Mouse (Mus musculus) ovary, postnatal 14 days (tissue): Measurements from ENCODE around the gene Clec4g.

Experiments used
- DNase-seq: peaks from one replicate; pipeline ENCODE4 v3.0.0; 2022; ENCODE audit warnings: low spot score

The Clec4g gene

DNA sequence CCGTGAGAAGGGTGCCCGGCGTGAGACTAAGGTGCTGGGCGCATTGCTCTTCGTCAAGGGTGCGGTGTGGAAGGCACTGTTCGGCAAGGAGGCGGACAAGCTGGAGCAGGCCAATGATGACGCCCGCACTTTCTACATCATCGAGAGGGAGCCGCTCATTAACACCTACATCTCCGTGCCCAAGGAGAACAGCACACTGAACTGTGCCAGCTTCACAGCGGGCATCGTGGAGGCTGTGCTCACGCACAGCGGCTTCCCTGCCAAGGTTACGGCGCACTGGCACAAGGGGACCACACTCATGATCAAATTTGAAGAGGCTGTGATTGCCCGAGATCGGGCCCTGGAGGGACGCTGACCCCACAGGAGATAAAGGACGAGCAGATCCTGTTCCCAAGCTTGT is 41.2 kb downstream of the Clec4g start:
- no peak for DNase-seq

- DNase-seq, result no peak
Observed at GRCm38 (mm10) chr8:3678831-3679230, 41.6 kb downstream of the Clec4g start.

- no peak for DNase-seq
Observed at GRCm38 (mm10) chr8:3676993-3677579, 43.4 kb downstream of the Clec4g start.

DNA sequence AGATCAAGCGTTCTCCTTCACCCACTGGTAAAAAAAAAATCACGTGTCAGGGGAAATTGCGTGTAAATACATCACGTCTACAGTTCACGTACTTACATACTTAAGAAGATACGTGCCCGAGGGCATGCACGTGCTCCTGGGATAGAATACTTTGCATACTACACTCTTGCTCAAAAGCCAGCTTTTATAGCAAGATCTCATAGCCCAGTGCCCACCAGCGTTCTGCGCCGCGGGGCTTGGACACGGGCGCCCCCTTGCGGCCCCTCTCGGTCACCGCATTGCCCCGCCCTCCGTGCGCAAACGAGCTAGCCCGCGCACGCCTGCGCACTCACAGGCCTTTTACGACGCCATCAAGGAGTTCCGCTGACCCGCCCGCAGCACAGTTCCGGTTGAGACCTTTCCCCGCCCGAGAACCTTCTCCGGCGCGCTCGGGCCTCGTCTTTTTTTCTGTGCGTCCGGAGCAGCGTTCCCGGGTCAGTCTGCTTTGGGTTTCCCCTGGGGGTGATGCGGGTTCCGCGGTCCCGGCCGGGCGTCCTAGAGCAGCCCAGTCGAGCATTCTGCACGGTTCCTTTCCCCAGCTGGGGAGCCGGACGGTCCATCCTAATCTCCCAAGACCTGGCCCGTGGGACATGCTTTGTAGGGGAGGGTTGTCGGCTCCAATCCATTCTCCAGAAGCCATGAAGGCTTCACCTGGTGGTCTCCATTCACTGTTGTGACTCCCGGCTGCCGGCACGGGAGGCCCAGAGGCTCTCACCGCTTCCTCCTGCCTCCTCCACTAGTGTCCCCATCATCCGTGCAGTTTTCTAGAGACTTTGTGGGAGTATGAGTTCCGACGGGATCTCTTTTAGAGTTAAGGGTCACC is 44.1 kb downstream of the Clec4g start, which contains the start of gene Trappc5:
Trappc5 (plus strand) TSS at position 169 of the 862 bp plus-strand sequence.
- peak; percentile 91 for DNase-seq

- DNase-seq, result no peak
Observed at GRCm38 (mm10) chr8:3674671-3675070, 45.8 kb downstream of the Clec4g start.

DNA sequence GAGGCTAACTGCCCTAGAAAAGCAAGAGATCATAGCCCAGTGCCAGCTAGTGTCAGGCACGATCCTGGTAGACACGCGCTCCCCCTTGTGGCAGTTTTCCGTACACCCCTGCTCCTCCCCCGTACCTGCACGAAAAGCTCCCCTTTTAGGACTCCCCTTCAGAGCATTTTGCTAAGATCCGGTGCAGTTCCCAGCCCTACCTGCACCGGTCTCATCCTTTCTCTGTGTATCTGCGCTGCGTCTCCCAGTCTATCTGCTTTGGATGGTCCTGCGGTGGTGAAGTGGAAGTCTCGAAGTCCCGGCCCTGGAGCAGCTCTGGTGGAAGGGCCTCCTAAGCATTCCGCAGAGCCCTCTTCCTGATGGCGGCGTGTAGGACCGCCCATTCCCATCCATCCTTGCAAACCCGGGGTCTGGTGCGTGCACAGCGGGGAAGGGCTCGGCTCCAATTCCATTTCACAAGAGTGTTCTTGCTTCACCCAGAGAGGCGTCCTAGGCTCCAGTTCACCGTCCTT is 48.4 kb downstream of the Clec4g start, which contains the start of gene Fcor:
Fcor (minus strand) TSS at position 383 of the 512 bp plus-strand sequence.
- DNase-seq, result peak; percentile 80

DNA sequence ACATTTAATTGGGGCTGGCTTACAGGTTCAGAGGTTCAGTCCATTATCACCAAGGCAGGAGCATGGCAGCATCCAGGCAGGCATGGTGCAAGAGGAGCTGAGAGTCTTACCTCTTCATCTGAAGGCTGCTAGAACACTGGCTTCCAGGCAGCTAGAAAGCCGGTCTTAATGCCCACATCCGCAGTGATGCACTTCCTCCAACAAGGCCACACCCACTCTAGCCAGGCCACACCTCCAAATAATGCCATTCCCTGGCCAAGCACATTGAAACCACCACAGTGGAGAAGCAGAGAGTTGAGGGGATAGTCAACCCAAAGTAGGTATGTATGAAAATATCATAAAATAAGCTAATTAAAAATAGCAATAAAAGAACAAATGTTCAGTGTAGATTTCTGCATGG is 50.1 kb downstream of the Clec4g start:
- no peak for DNase-seq

- no peak for DNase-seq
Observed at GRCm38 (mm10) chr8:3665507-3665906, 54.9 kb downstream of the Clec4g start, which contains the start of gene Mcemp1. Gene Mcemp1 (plus strand): TSS chr8:3665754.

DNA sequence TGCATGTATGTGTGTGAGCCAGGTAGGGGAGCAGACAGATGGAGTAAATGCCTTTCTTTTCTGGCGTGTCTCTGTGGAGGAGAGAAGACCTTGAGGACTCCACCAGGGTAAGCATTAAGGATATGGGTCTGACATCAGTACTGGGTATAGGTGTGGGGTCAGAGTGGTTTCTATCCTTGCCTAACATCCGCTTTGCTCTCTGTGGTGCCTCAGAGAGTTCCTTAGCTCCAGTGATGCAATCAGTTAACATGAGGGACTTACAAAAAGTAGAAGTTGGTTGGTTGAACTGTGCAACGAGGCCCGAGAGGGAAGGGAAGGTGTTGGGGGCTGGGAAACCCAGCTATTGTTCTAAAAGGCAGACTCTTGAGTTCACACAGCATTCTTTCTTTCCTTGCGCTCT is 56.0 kb downstream of the Clec4g start:
- DNase-seq, result no peak

GRCm38 (mm10) chr8:3660889-3661288 is 59.6 kb downstream of the Clec4g start:
- no peak for DNase-seq
